Mouse (Mus musculus) large intestine, adult 2 months (tissue): ENCODE measurements around the gene Fmr1. TPM values are rescaled to one million over a fixed set of nuclear protein-coding genes. Genes with fewer than 3 reads are reported as not detected.
"Not testable (repeated sequence)": the region's sequence is repeated elsewhere in the genome, so short reads cannot be mapped to it uniquely, and the experiment has no call there.

Experiments used
- DNase-seq: peaks from one replicate; pipeline ENCODE4 v3.0.0-alpha.2; 2012; ENCODE audit warnings: low read depth, low spot score
- WGBS: fragments of 180-500 bp; shearing (Covaris S2); methylation state at CpG from one replicate; pipeline ENCODE4 v1.1.7; 2018; 5-methylcytosine and 5-hydroxymethylcytosine counted together
- polyA plus RNA-seq: library from polyadenylated mRNA; depleted of rRNA; stranded (reverse); fragments of >200 nt; gene quantifications from 2 replicates; pipeline ENCODE4 v1.2.3, GENCODE M21; 2012; rRNA removed

The Fmr1 gene
- 2.3 and 3.7 TPM in 2 replicates for polyA plus RNA-seq

- peak; percentile 69 for DNase-seq
- WGBS = 17% methylated on average over 49 of the region's 49 CpGs
Measured at GRCm38 (mm10) chrX:68678333-68678740, at the start of gene Fmr1. TSS of gene Fmr1 (plus strand) at chrX:68678541.

- no peak for DNase-seq
- WGBS = 11% methylated on average over 1 of the region's 1 CpGs
Measured at GRCm38 (mm10) chrX:68641603-68642002, 36.7 kb upstream of the Fmr1 start.

- WGBS = 57% methylated on average over 7 of the region's 7 CpGs
- DNase-seq = no peak
Measured at GRCm38 (mm10) chrX:68645154-68645919, 33.0 kb upstream of the Fmr1 start.

GRCm38 (mm10) chrX:68677508-68677907, 833 bp upstream of the Fmr1 start:
- DNase-seq = no peak
- WGBS = 15% methylated on average over 1 of the region's 1 CpGs

GRCm38 (mm10) chrX:68678815-68679486, 610 bp downstream of the Fmr1 start:
- 23% methylated on average over 66 of the region's 67 CpGs for WGBS
- no peak for DNase-seq

GRCm38 (mm10) chrX:68684706-68685105, 6.4 kb downstream of the Fmr1 start:
- 47% methylated on average over 2 of the region's 2 CpGs for WGBS
- no peak for DNase-seq

- 84% methylated on average over 8 of the region's 8 CpGs for WGBS
- not testable (repeated sequence) for DNase-seq
Measured at GRCm38 (mm10) chrX:68691936-68692335, 13.6 kb downstream of the Fmr1 start.

GRCm38 (mm10) chrX:68736902-68737301, 58.6 kb downstream of the Fmr1 start:
- 52% methylated on average over 1 of the region's 1 CpGs for WGBS
- DNase-seq = no peak

- 48% methylated on average over 2 of the region's 2 CpGs for WGBS
- no peak for DNase-seq
Measured at GRCm38 (mm10) chrX:68740088-68740487, 61.7 kb downstream of the Fmr1 start.

GRCm38 (mm10) chrX:68761606-68762005, 83.3 kb downstream of the Fmr1 start, which contains the start of gene Fmr1nb:
TSS of gene Fmr1nb (plus strand) at chrX:68761839.
- DNase-seq = no peak
- WGBS = 81% methylated on average over 15 of the region's 15 CpGs

Other genes with a start within 250 kb of the Fmr1 start
- not detected in 2 replicates for gene Fmr1nb, start 83.3 kb downstream of the Fmr1 start, polyA plus RNA-seq
- gene Gm14698, start 142.6 kb downstream of the Fmr1 start, polyA plus RNA-seq = 0.31 and 0.78 TPM in 2 replicates
- not detected in 2 replicates for gene Gm6812, start 214.5 kb downstream of the Fmr1 start, polyA plus RNA-seq